Mouse (Mus musculus) kidney, postnatal 4 days (tissue): ENCODE measurements at regions not wholly inside any gene's neighbourhood (a gene's known extent, or its start where the extent isn't known, plus 50 kb on each side); places are given as distances from the start of the nearest gene placed in this dataset.
A peak's percentile ranks its signal among the peaks of the same experiment; 100 is the strongest.

Experiments used
- DNase-seq, 2 experiments: peaks; one replicate each; pipeline ENCODE4 v3.0.0; 2021; ENCODE audit warnings: mixed read lengths in 2 of 2

GRCm38 (mm10) chrX:12219474-12219873, 59.3 kb upstream of the Bcor start:
- DNase-seq = no peak

- DNase-seq = no peak
Measured at GRCm38 (mm10) chrX:12224314-12224713, 64.2 kb upstream of the Bcor start.

- peak; percentile 5 to 24 for DNase-seq
Measured at GRCm38 (mm10) chrX:12225116-12225891, 65.1 kb upstream of the Bcor start.

- no peak for DNase-seq
Measured at GRCm38 (mm10) chrX:12225892-12226206, 65.7 kb upstream of the Bcor start.

- peak; percentile 42 to 60 for DNase-seq
Measured at GRCm38 (mm10) chrX:12240505-12241011, 80.4 kb upstream of the Bcor start.

GRCm38 (mm10) chrX:12241751-12242150, 81.6 kb upstream of the Bcor start:
- no peak for DNase-seq

- DNase-seq = no peak
Measured at GRCm38 (mm10) chrX:12249071-12249470, 88.9 kb upstream of the Bcor start.

- no peak for DNase-seq
Measured at GRCm38 (mm10) chrX:12249911-12250310, 89.8 kb upstream of the Bcor start.

- peak; percentile 74 to 82 for DNase-seq
Measured at GRCm38 (mm10) chrX:12251853-12252679, 91.9 kb upstream of the Bcor start.

GRCm38 (mm10) chrX:12252680-12253021, 92.5 kb upstream of the Bcor start:
- no peak for DNase-seq

GRCm38 (mm10) chrX:12256758-12257157, 96.6 kb upstream of the Bcor start:
- DNase-seq = no peak

GRCm38 (mm10) chrX:12263834-12264233, 103.7 kb upstream of the Bcor start:
- DNase-seq = no peak

GRCm38 (mm10) chrX:12284741-12285140, 124.6 kb upstream of the Bcor start:
- DNase-seq = no peak

- DNase-seq = no peak
Measured at GRCm38 (mm10) chrX:12285141-12285540, 125.0 kb upstream of the Bcor start.

- DNase-seq = no peak
Measured at GRCm38 (mm10) chrX:12285976-12286909, 126.1 kb upstream of the Bcor start.

- no peak for DNase-seq
Measured at GRCm38 (mm10) chrX:12286910-12287522, 126.9 kb upstream of the Bcor start.

GRCm38 (mm10) chrX:12287656-12288561, 127.8 kb upstream of the Bcor start:
- peak; percentile 21 to 41 for DNase-seq

GRCm38 (mm10) chrX:12288562-12289117, 128.5 kb upstream of the Bcor start:
- no peak for DNase-seq

GRCm38 (mm10) chrX:12293146-12293545, 133.0 kb upstream of the Bcor start:
- no peak for DNase-seq

GRCm38 (mm10) chrX:12294452-12294851, 134.3 kb upstream of the Bcor start:
- DNase-seq = no peak

- DNase-seq = peak in 1 of 2 experiments; percentile 29
Measured at GRCm38 (mm10) chrX:12294941-12295340, 134.8 kb upstream of the Bcor start.
